Mouse (Mus musculus): ENCODE measurements around the gene Cyth1. TPM values are rescaled to one million over a fixed set of nuclear protein-coding genes. Genes with fewer than 3 reads are reported as not detected.

Cyth1 gene
- total RNA-seq, 2 experiments from 2014 or later, result 59.3 to 63.5 TPM

GRCm38 (mm10) chr11:118201833-118202409 lies 46.5 kb downstream of the Cyth1 start:
- no peak for DNase-seq (ENCODE audit: low spot score in 2 of 2)

DNA sequence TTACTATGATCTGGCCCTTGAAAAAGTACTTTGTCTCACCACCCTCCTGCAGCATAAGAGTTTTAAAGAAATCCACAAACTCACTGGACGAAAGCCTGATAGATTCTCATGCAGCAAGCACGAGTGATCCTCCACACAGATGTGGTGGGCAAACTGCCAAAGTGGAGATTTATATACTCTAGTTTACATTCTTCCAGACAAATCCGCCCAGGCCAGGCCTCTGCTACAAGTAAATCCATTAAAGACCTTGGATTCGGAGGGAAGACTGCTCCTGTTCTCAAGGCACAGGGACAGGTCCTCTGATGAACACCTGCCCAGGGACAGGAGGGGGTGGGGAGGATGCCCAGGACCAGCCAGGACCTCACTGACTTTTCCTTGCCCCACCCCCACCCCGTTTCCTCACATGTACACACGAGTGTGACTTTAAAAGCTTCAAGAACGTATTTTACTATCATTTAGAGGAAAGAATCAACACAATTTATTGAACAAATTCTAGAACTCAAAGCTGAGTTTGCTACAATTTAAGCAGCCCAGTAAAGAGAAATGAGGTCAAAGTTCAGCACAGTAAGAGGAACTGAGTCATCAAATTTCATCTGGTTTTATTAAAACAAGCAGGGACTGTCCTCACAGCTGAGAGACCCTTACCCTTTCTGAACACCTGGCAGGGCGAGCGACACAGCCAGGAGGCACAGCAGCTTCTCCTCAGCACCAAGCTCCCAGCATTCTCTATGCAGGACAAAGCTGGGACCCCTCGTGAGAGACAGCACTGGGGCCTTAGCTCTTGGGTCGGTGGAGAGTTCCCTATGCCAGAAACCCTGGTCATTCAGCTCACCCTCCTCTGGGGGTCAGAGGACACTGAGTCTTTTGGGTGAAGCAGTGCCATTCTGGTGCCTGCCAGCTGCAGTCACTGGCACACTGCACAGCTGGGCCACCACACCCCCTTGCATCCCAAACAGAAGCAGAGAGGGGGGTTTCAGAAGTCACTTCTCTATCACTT lies 47.3 kb downstream of the Cyth1 start:
- DNase-seq (ENCODE audit: low spot score in 2 of 2), result no peak

GRCm38 (mm10) chr11:118198296-118198600 lies 50.1 kb downstream of the Cyth1 start:
- peak; percentile 46 to 54 for DNase-seq (ENCODE audit: low spot score in 2 of 2)

DNA sequence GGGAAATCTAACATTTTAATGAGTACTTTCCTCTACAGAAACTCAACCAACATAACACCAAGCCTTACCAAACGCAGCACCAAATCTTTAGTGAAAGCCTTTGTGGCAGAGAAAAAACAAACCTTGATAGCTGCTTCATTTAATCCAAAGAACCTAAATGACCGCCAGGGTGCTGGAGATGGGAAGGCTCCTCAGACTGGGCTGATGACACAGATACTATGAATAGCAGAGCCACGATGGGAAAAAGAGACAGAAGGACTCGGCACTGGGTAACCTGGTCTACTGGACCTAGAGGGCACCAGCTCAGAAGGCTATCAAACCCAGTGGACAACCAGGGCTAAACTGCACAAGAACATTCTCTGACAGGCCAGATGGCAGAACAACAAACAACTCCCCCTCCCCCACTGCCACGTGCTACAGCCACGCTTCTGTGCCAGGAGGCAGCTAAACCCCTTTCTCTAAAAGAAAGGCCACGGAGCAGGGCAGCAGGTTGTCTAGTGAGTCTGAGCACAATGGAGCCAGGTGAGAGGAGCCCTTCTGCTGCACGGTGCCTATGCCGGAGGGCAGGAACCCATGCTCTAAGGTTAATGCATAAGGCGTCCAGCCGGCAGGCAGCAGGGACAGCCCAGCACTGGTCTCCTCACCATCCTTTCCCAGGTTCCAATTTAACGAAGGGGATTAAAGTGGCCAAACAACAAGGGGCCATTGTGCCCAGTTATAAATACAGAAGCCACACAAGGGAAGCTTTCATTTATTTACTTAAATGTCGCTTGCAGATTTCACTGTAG lies 50.7 kb downstream of the Cyth1 start:
- DNase-seq (ENCODE audit: low spot score in 2 of 2), result peak; percentile 78 to 83

DNA sequence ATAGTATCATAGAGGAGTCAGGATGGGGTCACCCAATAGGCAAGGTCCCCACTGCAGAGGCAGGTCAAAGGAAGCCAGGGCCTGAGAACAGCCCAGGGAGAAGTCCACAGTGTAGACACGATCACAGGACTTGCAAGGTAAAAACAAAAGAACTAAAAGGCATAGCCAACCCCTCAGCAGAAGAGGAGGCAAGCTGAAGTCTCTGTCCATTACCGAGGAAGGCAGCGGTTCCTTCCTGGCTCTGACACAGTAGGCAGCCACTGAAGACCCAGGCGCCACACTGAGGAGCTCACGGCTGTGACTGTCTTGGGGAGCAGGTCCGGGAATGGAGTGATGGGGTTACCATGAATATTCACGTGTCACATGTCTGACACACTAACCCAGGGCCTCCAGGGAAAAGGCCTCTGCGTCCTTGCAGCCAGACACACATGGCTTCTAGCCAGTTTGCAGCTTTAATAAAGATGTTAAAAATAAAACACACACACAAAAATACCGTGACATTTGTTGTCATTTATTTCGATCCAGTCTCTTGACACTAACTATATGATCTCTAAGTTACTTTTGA lies 51.5 kb downstream of the Cyth1 start:
- no peak for DNase-seq (ENCODE audit: low spot score in 2 of 2)

DNA sequence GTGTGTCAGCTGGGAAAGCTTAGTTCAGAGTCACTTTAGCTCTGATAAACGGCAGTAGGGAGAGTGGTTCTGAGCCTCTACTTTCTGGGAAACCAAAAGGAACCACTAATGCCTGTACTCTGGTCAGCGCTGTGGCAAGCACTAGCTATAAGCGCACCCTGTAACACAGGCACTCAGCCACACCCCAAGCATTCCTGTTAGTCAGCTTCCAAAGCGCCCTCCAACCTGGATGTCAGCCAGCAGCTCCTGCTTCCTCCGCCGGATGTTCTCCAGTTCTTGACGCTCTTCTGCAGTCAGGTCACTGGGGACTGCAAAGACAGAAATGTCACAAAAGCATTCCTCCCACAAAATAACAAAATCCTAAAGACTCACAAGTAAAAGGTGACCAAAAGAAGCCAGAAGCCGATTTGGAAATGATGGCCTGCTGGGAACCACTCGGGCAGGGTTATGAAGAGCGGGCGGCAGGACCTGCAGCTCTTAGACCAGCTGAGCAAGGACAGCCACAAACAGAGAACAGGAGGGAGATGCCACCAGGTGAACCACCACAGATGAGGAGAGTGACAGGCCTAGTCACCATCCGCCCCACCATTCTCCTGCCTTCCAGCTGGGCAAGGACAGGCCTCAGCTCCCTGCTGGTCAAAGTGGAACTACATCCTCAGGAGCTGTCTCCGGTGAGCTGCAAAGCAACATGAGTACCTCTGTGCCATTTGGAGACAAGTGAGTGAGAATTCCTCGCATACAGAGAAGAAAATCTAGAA lies 54.8 kb downstream of the Cyth1 start:
- no peak for DNase-seq (ENCODE audit: low spot score in 2 of 2)

DNA sequence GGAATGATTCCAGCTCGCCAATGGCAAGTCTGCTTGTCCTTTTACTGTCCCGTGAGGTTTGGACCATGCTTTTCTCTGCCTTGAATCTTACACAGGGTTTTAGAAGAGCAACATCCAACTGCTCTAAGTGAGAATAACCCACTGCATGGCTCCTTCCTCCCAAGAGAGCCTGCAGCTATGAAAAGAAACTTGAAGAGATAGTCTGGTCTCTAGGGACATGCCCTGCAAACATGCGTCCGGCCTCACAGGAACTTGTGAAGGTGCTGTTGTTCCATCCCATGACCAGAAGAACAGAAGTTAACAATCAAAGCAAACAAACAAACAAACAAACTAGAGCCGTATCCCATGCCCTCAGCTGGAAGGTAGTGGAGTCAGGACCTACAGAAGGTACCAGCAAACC lies 55.4 kb downstream of the Cyth1 start:
- no peak for DNase-seq (ENCODE audit: low spot score in 2 of 2)

DNA sequence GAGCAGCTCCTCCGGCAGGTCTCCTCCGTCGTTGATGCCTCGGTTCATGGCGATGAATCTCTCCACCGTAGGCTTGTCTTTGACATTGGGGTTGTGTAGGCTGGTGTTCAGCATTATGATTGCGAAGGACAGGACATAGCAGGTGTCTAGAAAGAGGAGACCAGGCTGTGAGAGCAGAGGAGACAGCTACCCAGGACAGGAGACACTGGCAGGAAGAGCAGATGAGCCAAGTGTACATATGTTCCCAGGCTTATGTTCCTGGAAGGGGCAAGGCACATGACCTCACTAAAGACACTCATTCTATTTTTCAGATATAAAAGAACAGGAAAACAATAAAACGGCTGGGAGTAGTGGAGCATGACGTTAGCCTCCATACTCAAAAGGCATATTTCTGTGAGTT lies 65.6 kb downstream of the Cyth1 start:
- no peak for DNase-seq (ENCODE audit: low spot score in 2 of 2)

DNA sequence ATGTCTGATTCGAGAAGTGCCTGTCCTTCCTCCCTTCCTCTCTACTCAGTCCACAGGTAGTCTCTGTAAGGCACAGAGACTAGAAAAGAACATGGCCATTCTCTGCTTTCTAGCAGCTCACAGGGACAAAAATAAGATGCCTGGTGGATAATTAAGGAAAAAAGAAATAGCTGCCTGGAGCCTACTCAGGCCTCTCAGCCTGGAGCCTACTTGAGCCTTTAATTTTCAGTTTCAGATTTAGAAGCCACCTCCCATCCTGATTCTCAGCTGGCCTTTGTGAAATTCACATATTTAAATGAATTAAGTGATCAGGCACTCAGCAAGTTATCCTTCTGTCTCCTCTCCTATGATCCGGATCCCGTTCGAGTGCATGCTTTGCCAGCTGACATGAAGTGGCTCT lies 66.0 kb downstream of the Cyth1 start:
- DNase-seq (ENCODE audit: low spot score in 2 of 2), result no peak

- no peak for DNase-seq (ENCODE audit: low spot score in 2 of 2)
Observed at GRCm38 (mm10) chr11:118180199-118180598, 68.2 kb downstream of the Cyth1 start.

GRCm38 (mm10) chr11:118178236-118178635 lies 70.2 kb downstream of the Cyth1 start:
- DNase-seq (ENCODE audit: low spot score in 2 of 2), result no peak

DNA sequence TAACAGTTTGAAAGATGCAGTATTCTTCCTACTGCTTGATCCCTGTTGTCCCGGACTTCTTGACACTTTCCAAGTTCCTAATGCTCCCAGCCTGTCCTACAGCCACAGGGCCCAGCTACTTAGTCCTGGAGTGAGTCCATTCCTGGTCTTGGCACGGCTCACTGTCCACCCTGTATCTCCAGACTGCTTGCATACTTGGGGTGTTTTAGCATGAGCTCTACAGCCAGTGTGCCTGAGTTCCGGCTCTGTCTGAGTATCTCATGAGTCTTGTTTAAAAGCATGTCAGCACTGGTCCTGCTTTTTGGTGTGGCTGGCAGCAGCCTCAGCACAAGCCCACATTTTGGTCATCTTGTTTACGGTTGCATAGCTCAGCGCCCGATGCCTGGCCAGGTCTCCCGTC lies 73.6 kb downstream of the Cyth1 start:
- DNase-seq (ENCODE audit: low spot score in 2 of 2), result no peak

DNA sequence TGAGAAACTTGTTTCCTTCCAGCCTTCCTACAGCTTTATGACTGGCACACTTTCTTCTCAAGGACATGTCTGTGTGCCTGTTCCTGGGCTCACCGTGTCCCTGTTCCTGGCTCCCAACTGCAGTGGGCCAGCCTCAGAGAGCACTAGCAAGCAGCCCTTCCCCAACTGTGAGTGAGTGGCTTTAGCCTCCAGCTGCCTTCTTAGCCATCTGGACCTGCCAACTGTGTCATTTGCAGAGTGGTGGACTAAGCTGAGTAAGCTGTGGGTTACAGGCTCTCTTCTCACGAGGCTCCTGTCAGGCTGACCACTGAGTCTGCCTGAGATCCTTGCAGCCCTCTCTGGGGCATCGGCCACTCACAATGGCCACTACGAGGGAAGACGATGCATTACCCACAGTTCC lies 75.6 kb downstream of the Cyth1 start:
- DNase-seq (ENCODE audit: low spot score in 2 of 2), result no peak

GRCm38 (mm10) chr11:118170333-118170732 lies 78.1 kb downstream of the Cyth1 start:
- DNase-seq (ENCODE audit: low spot score in 2 of 2), result no peak

- DNase-seq (ENCODE audit: low spot score in 2 of 2), result no peak
Observed at GRCm38 (mm10) chr11:118168714-118169113, 79.7 kb downstream of the Cyth1 start.

DNA sequence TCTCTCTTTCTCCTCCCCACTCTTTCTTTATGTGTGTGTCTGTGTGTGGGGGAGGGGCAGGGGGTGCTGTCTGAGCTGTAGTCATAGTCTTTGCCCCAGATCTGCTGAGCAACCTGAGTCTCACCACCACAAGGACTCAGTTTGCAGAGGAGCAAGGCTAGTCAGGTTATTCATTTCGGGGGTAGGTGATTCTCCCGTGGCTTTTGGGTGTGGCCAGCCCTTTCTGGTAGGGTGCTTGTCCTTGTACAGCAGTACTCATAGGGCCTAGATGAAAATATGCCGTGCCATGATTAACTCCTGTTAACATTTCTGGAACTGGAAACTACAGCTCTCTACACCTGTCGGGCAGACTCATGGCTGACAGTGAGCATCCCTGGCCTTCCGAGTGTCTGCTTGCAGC lies 81.8 kb downstream of the Cyth1 start:
- no peak for DNase-seq (ENCODE audit: low spot score in 2 of 2)

DNA sequence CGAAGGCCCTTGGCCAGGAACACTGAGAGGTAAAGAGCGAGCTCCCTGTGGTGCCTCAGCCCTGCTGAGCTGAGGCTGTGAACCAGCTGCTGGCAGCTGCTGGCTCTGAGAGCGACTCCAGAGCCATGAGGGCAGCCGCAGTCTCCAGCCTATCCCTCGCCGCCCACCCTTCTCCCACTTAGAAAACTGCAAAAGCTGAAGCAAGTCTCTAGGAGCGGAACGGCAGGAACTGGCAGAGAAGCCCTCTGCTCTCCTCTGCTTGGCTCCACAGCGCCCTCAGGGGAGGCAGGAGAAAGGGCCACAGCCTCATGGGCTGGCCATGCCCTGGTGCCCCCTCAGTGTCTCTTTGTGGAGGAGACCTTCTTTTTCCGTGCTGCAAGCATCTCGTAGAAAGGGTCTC lies 82.7 kb downstream of the Cyth1 start:
- DNase-seq (ENCODE audit: low spot score in 2 of 2), result no peak

- DNase-seq (ENCODE audit: low spot score in 2 of 2), result no peak
Observed at GRCm38 (mm10) chr11:118164566-118164965, 83.8 kb downstream of the Cyth1 start.

GRCm38 (mm10) chr11:118162245-118162644 lies 86.1 kb downstream of the Cyth1 start:
- DNase-seq (ENCODE audit: low spot score in 2 of 2), result no peak

DNA sequence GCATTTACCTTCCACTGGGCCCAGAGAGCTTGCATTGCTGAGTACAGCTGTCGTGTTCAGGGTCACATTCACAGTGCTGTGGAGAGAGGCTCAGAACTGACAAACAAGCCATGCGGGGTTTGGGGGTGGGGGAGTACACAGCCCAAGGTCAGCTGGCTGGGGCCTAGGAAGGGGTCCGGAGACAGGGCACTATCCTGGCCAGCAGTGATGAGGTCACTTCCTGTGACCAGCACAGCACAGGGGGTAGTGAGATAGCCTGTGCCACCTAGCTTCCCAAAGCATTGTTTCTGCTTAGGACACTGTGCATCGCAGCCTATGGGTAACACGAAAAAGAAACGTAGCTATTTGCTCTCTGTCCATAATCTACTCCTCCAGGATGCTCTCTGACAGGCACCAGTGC lies 87.2 kb downstream of the Cyth1 start:
- no peak for DNase-seq (ENCODE audit: low spot score in 2 of 2)

- DNase-seq (ENCODE audit: low spot score in 2 of 2), result no peak
Observed at GRCm38 (mm10) chr11:118160763-118161162, 87.6 kb downstream of the Cyth1 start.

All from layer of hippocampus, postnatal 10 days (tissue).